Mouse (Mus musculus) ovary, postnatal 36 days (tissue): ENCODE measurements around the gene Clasp1.

Experiments
- DNase-seq: peaks from one replicate; pipeline ENCODE4 v3.0.0; 2022; ENCODE audit warnings: low spot score, mixed read lengths

Clasp1 gene

GRCm38 (mm10) chr1:118658716-118659115 lies 269.9 kb downstream of the Clasp1 start:
- no peak for DNase-seq

DNA sequence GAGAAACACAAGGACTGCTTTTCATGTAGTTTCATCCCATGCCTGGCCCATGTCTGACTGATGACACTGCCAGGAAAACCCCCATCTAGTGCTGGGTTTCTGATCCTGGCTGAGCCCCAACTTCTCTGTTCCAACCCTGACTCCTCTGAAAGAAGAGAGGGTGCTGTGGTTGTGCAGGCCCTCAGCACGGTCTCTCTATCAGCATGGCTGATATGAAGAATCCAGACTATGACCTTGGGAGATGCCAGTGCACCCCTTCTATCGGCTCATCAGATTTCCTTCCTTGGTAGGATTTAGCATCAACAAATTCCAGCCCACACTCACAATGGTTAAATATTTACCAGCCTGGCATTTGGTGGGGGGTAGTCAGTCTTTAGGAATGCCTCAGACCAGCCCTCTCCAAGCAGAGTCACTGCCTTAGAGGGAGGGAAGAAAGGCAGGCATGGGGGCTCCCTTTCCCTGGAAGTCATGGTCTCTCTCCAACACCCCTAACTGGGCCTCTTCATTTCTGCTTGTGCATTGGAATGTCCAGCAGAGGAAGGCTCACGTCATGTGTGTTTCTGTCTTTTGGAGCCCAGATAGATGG lies 272.1 kb downstream of the Clasp1 start:
- no peak for DNase-seq
